Mouse (Mus musculus): ENCODE results near the gene Hist1h4m. TPM values are rescaled to one million over a fixed set of nuclear protein-coding genes. Genes with fewer than 3 reads are reported as not detected.

The Hist1h4m gene
- total RNA-seq, 2 experiments from 2014 or later = 72.5 to 1,782 TPM

Other genes with a start within 250 kb of the Hist1h4m start
Only the 30 nearest of the 31 such genes appear.
- gene Olfr1364, start 230.0 kb upstream of the Hist1h4m start, total RNA-seq (2014; fragmentation: Nextera tagmentation) = not detected in 2 replicates
- gene Olfr1364, start 230.0 kb upstream of the Hist1h4m start, total RNA-seq (2017) = not detected in 2 replicates
- gene Olfr1362, start 197.7 kb upstream of the Hist1h4m start, total RNA-seq (2014; fragmentation: Nextera tagmentation) = not detected in 2 replicates
- gene Olfr1362, start 197.7 kb upstream of the Hist1h4m start, total RNA-seq (2017) = not detected in 2 replicates
- not detected in 2 replicates for gene Olfr11, start 169.2 kb upstream of the Hist1h4m start, total RNA-seq (2014; fragmentation: Nextera tagmentation)
- gene Olfr11, start 169.2 kb upstream of the Hist1h4m start, total RNA-seq (2017) = not detected in 2 replicates
- gene Olfr1361, start 148.4 kb upstream of the Hist1h4m start, total RNA-seq (2014; fragmentation: Nextera tagmentation) = not detected in 2 replicates
- not detected in 2 replicates for gene Olfr1361, start 148.4 kb upstream of the Hist1h4m start, total RNA-seq (2017)
- gene Olfr1360, start 134.3 kb upstream of the Hist1h4m start, total RNA-seq (2014; fragmentation: Nextera tagmentation) = not detected in 2 replicates
- not detected in 2 replicates for gene Olfr1360, start 134.3 kb upstream of the Hist1h4m start, total RNA-seq (2017)
- not detected in 2 replicates for gene Olfr1359, start 113.6 kb upstream of the Hist1h4m start, total RNA-seq (2014; fragmentation: Nextera tagmentation)
- gene Olfr1359, start 113.6 kb upstream of the Hist1h4m start, total RNA-seq (2017) = not detected in 2 replicates
- gene Hist1h2bl, start 95.6 kb upstream of the Hist1h4m start, total RNA-seq (2014; fragmentation: Nextera tagmentation) = 210 and 236 TPM in 2 replicates
- 416 and 515 TPM in 2 replicates for gene Hist1h2bl, start 95.6 kb upstream of the Hist1h4m start, total RNA-seq (2017)
- gene Hist1h2ai, start 95.3 kb upstream of the Hist1h4m start, total RNA-seq (2014; fragmentation: Nextera tagmentation) = 17.2 TPM in 1 of 2 replicates, not detected in the other
- gene Hist1h2ai, start 95.3 kb upstream of the Hist1h4m start, total RNA-seq (2017) = 2,072 and 5,185 TPM in 2 replicates
- gene Hist1h3h, start 94.1 kb upstream of the Hist1h4m start, total RNA-seq (2014; fragmentation: Nextera tagmentation) = 4.5 TPM in 1 of 2 replicates, not detected in the other
- gene Hist1h3h, start 94.1 kb upstream of the Hist1h4m start, total RNA-seq (2017) = 334 and 360 TPM in 2 replicates
- gene Hist1h2bm, start 89.7 kb upstream of the Hist1h4m start, total RNA-seq (2014; fragmentation: Nextera tagmentation) = 123 and 125 TPM in 2 replicates
- 554 and 641 TPM in 2 replicates for gene Hist1h2bm, start 89.7 kb upstream of the Hist1h4m start, total RNA-seq (2017)
- gene Hist1h4j, start 76.7 kb upstream of the Hist1h4m start, total RNA-seq (2014; fragmentation: Nextera tagmentation) = 2.1 and 2.5 TPM in 2 replicates
- 277 and 325 TPM in 2 replicates for gene Hist1h4j, start 76.7 kb upstream of the Hist1h4m start, total RNA-seq (2017)
- gene Hist1h4k, start 61.2 kb upstream of the Hist1h4m start, total RNA-seq (2014; fragmentation: Nextera tagmentation) = 143 and 341 TPM in 2 replicates
- 2,272 and 2,398 TPM in 2 replicates for gene Hist1h4k, start 61.2 kb upstream of the Hist1h4m start, total RNA-seq (2017)
- gene Hist1h2ak, start 57.9 kb upstream of the Hist1h4m start, total RNA-seq (2014; fragmentation: Nextera tagmentation) = 8.6 and 105 TPM in 2 replicates
- gene Hist1h2ak, start 57.9 kb upstream of the Hist1h4m start, total RNA-seq (2017) = 1,120 and 1,478 TPM in 2 replicates
- gene Hist1h2bn, start 57.6 kb upstream of the Hist1h4m start, total RNA-seq (2014; fragmentation: Nextera tagmentation) = 168 and 218 TPM in 2 replicates
- 1,437 and 1,878 TPM in 2 replicates for gene Hist1h2bn, start 57.6 kb upstream of the Hist1h4m start, total RNA-seq (2017)
- 278 and 329 TPM in 2 replicates for gene Hist1h1b, start 31.1 kb upstream of the Hist1h4m start, total RNA-seq (2014; fragmentation: Nextera tagmentation)
- 1,634 and 1,715 TPM in 2 replicates for gene Hist1h1b, start 31.1 kb upstream of the Hist1h4m start, total RNA-seq (2017)
- 73.1 and 153 TPM in 2 replicates for gene Hist1h3i, start 28.4 kb upstream of the Hist1h4m start, total RNA-seq (2014; fragmentation: Nextera tagmentation)
- 268 and 310 TPM in 2 replicates for gene Hist1h3i, start 28.4 kb upstream of the Hist1h4m start, total RNA-seq (2017)
- gene Hist1h2an, start 24.5 kb upstream of the Hist1h4m start, total RNA-seq (2014; fragmentation: Nextera tagmentation) = 8.9 TPM in 1 of 2 replicates, not detected in the other
- 984 and 1,144 TPM in 2 replicates for gene Hist1h2an, start 24.5 kb upstream of the Hist1h4m start, total RNA-seq (2017)
- gene Hist1h2bp, start 24.3 kb upstream of the Hist1h4m start, total RNA-seq (2014; fragmentation: Nextera tagmentation) = 8.8 and 28.0 TPM in 2 replicates
- 41.2 and 55.0 TPM in 2 replicates for gene Hist1h2bp, start 24.3 kb upstream of the Hist1h4m start, total RNA-seq (2017)
- 261 and 279 TPM in 2 replicates for gene Hist1h2bq, start 1.5 kb upstream of the Hist1h4m start, total RNA-seq (2014; fragmentation: Nextera tagmentation)
- 496 and 652 TPM in 2 replicates for gene Hist1h2bq, start 1.5 kb upstream of the Hist1h4m start, total RNA-seq (2017)
- gene Hist1h2ao, start 1.3 kb upstream of the Hist1h4m start, total RNA-seq (2014; fragmentation: Nextera tagmentation) = 54.5 TPM in 1 of 2 replicates, not detected in the other
- gene Hist1h2ao, start 1.3 kb upstream of the Hist1h4m start, total RNA-seq (2017) = 38.4 TPM in 1 of 2 replicates, not detected in the other
- 21.5 and 58.9 TPM in 2 replicates for gene Hist1h4n, start 20.4 kb downstream of the Hist1h4m start, total RNA-seq (2014; fragmentation: Nextera tagmentation)
- 1,825 and 2,129 TPM in 2 replicates for gene Hist1h4n, start 20.4 kb downstream of the Hist1h4m start, total RNA-seq (2017)
- gene Hist1h2ap, start 21.8 kb downstream of the Hist1h4m start, total RNA-seq (2014; fragmentation: Nextera tagmentation) = 38.3 and 85.3 TPM in 2 replicates
- gene Hist1h2ap, start 21.8 kb downstream of the Hist1h4m start, total RNA-seq (2017) = 5,843 and 7,480 TPM in 2 replicates
- 243 and 249 TPM in 2 replicates for gene Hist1h2br, start 22.0 kb downstream of the Hist1h4m start, total RNA-seq (2014; fragmentation: Nextera tagmentation)
- gene Hist1h2br, start 22.0 kb downstream of the Hist1h4m start, total RNA-seq (2017) = 665 and 823 TPM in 2 replicates
- 13.3 and 15.7 TPM in 2 replicates for gene Zfp184, start 133.3 kb downstream of the Hist1h4m start, total RNA-seq (2014; fragmentation: Nextera tagmentation)
- gene Zfp184, start 133.3 kb downstream of the Hist1h4m start, total RNA-seq (2017) = 13.3 and 16.3 TPM in 2 replicates
- not detected in 2 replicates for gene Pom121l2, start 169.4 kb downstream of the Hist1h4m start, total RNA-seq (2014; fragmentation: Nextera tagmentation)
- gene Pom121l2, start 169.4 kb downstream of the Hist1h4m start, total RNA-seq (2017) = not detected in 2 replicates
- 12.8 and 15.1 TPM in 2 replicates for gene Prss16, start 198.0 kb downstream of the Hist1h4m start, total RNA-seq (2014; fragmentation: Nextera tagmentation)
- 8.3 and 9.1 TPM in 2 replicates for gene Prss16, start 198.0 kb downstream of the Hist1h4m start, total RNA-seq (2017)
- 13.4 TPM in 1 of 2 replicates, not detected in the other for gene Hist1h2ah, start 223.8 kb downstream of the Hist1h4m start, total RNA-seq (2014; fragmentation: Nextera tagmentation)
- 1,444 and 2,588 TPM in 2 replicates for gene Hist1h2ah, start 223.8 kb downstream of the Hist1h4m start, total RNA-seq (2017)
- 9.6 and 80.5 TPM in 2 replicates for gene Hist1h2bk, start 224.1 kb downstream of the Hist1h4m start, total RNA-seq (2014; fragmentation: Nextera tagmentation)
- gene Hist1h2bk, start 224.1 kb downstream of the Hist1h4m start, total RNA-seq (2017) = 2,021 and 2,596 TPM in 2 replicates
- 56.3 and 74.3 TPM in 2 replicates for gene Hist1h4i, start 229.6 kb downstream of the Hist1h4m start, total RNA-seq (2014; fragmentation: Nextera tagmentation)
- 87.0 TPM in 2 replicates for gene Hist1h4i, start 229.6 kb downstream of the Hist1h4m start, total RNA-seq (2017)
- 2.7 and 32.2 TPM in 2 replicates for gene Hist1h2ag, start 231.2 kb downstream of the Hist1h4m start, total RNA-seq (2014; fragmentation: Nextera tagmentation)
- 1,459 and 1,590 TPM in 2 replicates for gene Hist1h2ag, start 231.2 kb downstream of the Hist1h4m start, total RNA-seq (2017)